Mouse (Mus musculus) ES-Bruce4 (cell line): ENCODE data around the gene Sc5d. TPM values are rescaled to one million over a fixed set of nuclear protein-coding genes. Genes with fewer than 3 reads are reported as not detected.

ENCODE experiments used
- H3K27ac ChIP-seq: 2 replicates; pipeline ENCODE4 v1.5.1; 2012; ENCODE audit warnings: low read length, inconsistent platforms; ENCODE audit not compliant: insufficient read depth
- H3K27me3 ChIP-seq: 2 replicates; pipeline ENCODE4 v1.6.1; 2012; ENCODE audit warnings: mild to moderate bottlenecking, low read length, inconsistent platforms; ENCODE audit not compliant: control insufficient read depth, poor library complexity, insufficient read depth, severe bottlenecking
- H3K36me3 ChIP-seq: 2 replicates; pipeline ENCODE4 v1.6.1; 2012; ENCODE audit warnings: inconsistent platforms, mild to moderate bottlenecking, low read length, moderate library complexity; ENCODE audit not compliant: control insufficient read depth, poor library complexity, insufficient read depth, severe bottlenecking
- H3K4me1 ChIP-seq: one replicate; pipeline ENCODE4 v1.8.1; 2011; ENCODE audit warnings: low read length; ENCODE audit not compliant: control insufficient read depth, insufficient read depth
- H3K4me3 ChIP-seq: 2 replicates; pipeline ENCODE4 v1.5.1; 2011; ENCODE audit warnings: low read depth, mild to moderate bottlenecking, low read length
- H3K9ac ChIP-seq: 2 replicates; pipeline ENCODE4 v1.6.1; 2012; ENCODE audit warnings: low read depth, mild to moderate bottlenecking, inconsistent platforms; ENCODE audit not compliant: poor library complexity, severe bottlenecking
- H3K9me3 ChIP-seq: replicated peaks from 2 replicates; pipeline ENCODE4 v1.6.1; 2012; ENCODE audit warnings: mild to moderate bottlenecking, low read length, inconsistent platforms; ENCODE audit not compliant: control insufficient read depth, poor library complexity, insufficient read depth, severe bottlenecking
- CTCF ChIP-seq: IDR thresholded peaks from one replicate; pipeline ENCODE4 v1.8.1; 2011; ENCODE audit warnings: low read depth, low read length
- EP300 ChIP-seq: IDR thresholded peaks from 2 replicates; pipeline ENCODE4 v1.6.1; 2011; ENCODE audit warnings: low read depth, low read length; ENCODE audit not compliant: insufficient read depth
- POLR2A ChIP-seq: IDR thresholded peaks from one replicate; pipeline ENCODE4 v1.8.1; 2011; ENCODE audit warnings: low read length; ENCODE audit not compliant: insufficient read depth
- polyA plus RNA-seq: library from polyadenylated mRNA; stranded (reverse); fragments of >200 nt; gene quantifications from 2 replicates; pipeline ENCODE4 v1.2.4, GENCODE M21; 2011; ENCODE audit warnings: low read depth; ENCODE audit not compliant: missing spikeins, insufficient read depth, insufficient read length

Sc5d gene
- polyA plus RNA-seq, 1 experiment = 46.1 TPM

GRCm38 (mm10) chr9:42270617-42271016, 6.6 kb upstream of the Sc5d start:
- H3K9me3 ChIP-seq = no peaks in the 10 kb centered on the region

GRCm38 (mm10) chr9:42270081-42270480, 6.0 kb upstream of the Sc5d start:
- Histone ChIP-seq H3K4me3 (no peak overlapping the region), H3K4me1 (no peaks in the 10 kb centered on the region), H3K36me3 (no peaks in the 10 kb centered on the region), H3K9me3 (no peaks in the 10 kb centered on the region), H3K27me3 (no peaks in the 10 kb centered on the region), H3K27ac (no peak overlapping the region), H3K9ac (no peak overlapping the region)
- TF ChIP-seq EP300 (no peak), CTCF (no peak)

More at GRCm38 (mm10) chr9:42270617-42271016, 6.6 kb upstream of the Sc5d start:
- Histone ChIP-seq H3K27me3 (no peaks in the 10 kb centered on the region), H3K27ac (no peak overlapping the region), H3K4me3 (no peak overlapping the region), H3K36me3 (no peaks in the 10 kb centered on the region), H3K4me1 (no peaks in the 10 kb centered on the region), H3K9ac (no peak overlapping the region)
- TF ChIP-seq EP300 = no peak
- no peak for TF ChIP-seq POLR2A
- TF ChIP-seq CTCF = no peak

GRCm38 (mm10) chr9:42268371-42268770, 4.3 kb upstream of the Sc5d start:
- H3K36me3 ChIP-seq = no peaks in the 10 kb centered on the region
- no peak overlapping the region for H3K27ac ChIP-seq
- H3K27me3 ChIP-seq = no peaks in the 10 kb centered on the region
- TF ChIP-seq POLR2A (no peak), CTCF (no peak), EP300 (no peak)
- H3K4me1 ChIP-seq = no peaks in the 10 kb centered on the region
- H3K9me3 ChIP-seq = no peaks in the 10 kb centered on the region
- H3K4me3 ChIP-seq = no peak overlapping the region
- no peak overlapping the region for H3K9ac ChIP-seq

- Histone ChIP-seq H3K4me3 (no peak overlapping the region), H3K4me1 (no peaks in the 10 kb centered on the region), H3K9ac (no peak overlapping the region), H3K27ac (no peak overlapping the region), H3K36me3 (no peaks in the 10 kb centered on the region), H3K9me3 (no peaks in the 10 kb centered on the region), H3K27me3 (no peaks in the 10 kb centered on the region)
- TF ChIP-seq EP300 = no peak
- no peak for TF ChIP-seq POLR2A
- TF ChIP-seq CTCF = no peak
Observed at GRCm38 (mm10) chr9:42265309-42265708, 1.3 kb upstream of the Sc5d start.

GRCm38 (mm10) chr9:42263709-42264111, 346 bp downstream of the Sc5d start:
- Histone ChIP-seq H3K4me1 (no peaks in the 10 kb centered on the region), H3K36me3 (no peaks in the 10 kb centered on the region), H3K27ac (no peak overlapping the region), H3K27me3 (no peaks in the 10 kb centered on the region), H3K4me3 (peak overlapping the region; percentile 92), H3K9me3 (no peaks in the 10 kb centered on the region), H3K9ac (peak overlapping the region; percentile 72)
- TF ChIP-seq EP300 = no peak
- no peak for TF ChIP-seq CTCF
- no peak for TF ChIP-seq POLR2A

- no peaks in the 10 kb centered on the region for H3K9me3 ChIP-seq
- peaks cover 18% of the 10 kb centered on the region for H3K36me3 ChIP-seq
Observed at GRCm38 (mm10) chr9:42260481-42260880, 3.6 kb downstream of the Sc5d start.

More at GRCm38 (mm10) chr9:42260481-42260880, 3.6 kb downstream of the Sc5d start:
- no peak overlapping the region for H3K27ac ChIP-seq
- no peaks in the 10 kb centered on the region for H3K27me3 ChIP-seq
- H3K9ac ChIP-seq = no peak overlapping the region
- no peaks in the 10 kb centered on the region for H3K4me1 ChIP-seq
- TF ChIP-seq POLR2A (no peak), CTCF (no peak), EP300 (no peak)
- H3K4me3 ChIP-seq = no peak overlapping the region
